10 mouse cellular contexts compared by ENCODE assay signal in the genomic region with DNA sequence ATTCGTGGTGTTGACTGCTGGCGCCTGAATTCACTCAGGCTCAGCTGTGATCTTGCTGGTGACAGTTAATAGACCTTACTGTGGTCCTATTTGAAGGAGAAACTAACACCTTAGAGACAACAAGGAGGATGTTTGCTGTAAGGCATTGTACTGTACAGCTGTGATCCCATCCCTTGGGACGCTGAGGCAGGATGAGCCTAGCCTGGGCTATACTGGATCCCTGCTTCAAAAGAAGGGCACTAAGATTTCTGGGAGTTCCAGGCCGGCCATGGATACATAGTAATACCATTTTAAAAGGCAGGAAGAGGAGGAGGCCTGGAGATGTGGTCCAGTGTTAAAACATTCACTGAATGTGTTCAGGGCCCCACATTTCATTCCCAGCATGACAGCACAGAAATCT. TPM values are rescaled to one million over a fixed set of nuclear protein-coding genes. Genes with fewer than 3 reads are reported as not detected.
DNase-seq lines count a peak whose midpoint lies in the region; ATAC-seq and TF ChIP-seq lines count a peak whose summit lies in the region.
"Had no signal": no experiment of that assay in that cellular context is flagged by ENCODE, and none has a peak within 500 bp of the region (broad histone marks: within the 10 kb centered on the region; RNA-seq: fewer than 3 reads in every experiment).

No protein-coding gene starts in this region.

- H3K4me3 ChIP-seq in kidney, embryonic 15.5 days (replicated peaks), result peak overlapping the region; percentile 87
- 0 out of 2 replicates have a peak overlapping the region, but pooled peaks have one; percentile 92 for H3K4me3 ChIP-seq in embryonic fibroblast, embryonic 13.5 days (ENCODE audit: insufficient read depth, low read length)
- H3K4me3 ChIP-seq in intestine, postnatal 0 days (ENCODE audit: low read depth, low read length), result peak overlapping the region; percentile 79; the same call in 1 of the 2 replicates
- peak overlapping the region; percentile 73 for H3K4me3 ChIP-seq in myocyte
- H3K4me3 ChIP-seq in lung, adult 2 months (replicated peaks; ENCODE audit: extremely low read depth, low read depth, low read length), result no peak overlapping the region

- WGBS in kidney, embryonic 15.5 days, result 86% methylated on average over 4 of the region's 4 CpGs
- WGBS in intestine, postnatal 0 days, result 86% methylated on average over 4 of the region's 4 CpGs
- 80% methylated on average over 4 of the region's 4 CpGs for WGBS in lung, adult 2 months

- H3K36me3 ChIP-seq in kidney, embryonic 15.5 days, result peaks cover 33% of the 10 kb centered on the region
- H3K36me3 ChIP-seq in intestine, postnatal 0 days (ENCODE audit: control insufficient read depth, insufficient read depth), result peaks cover 35% of the 10 kb centered on the region
- peaks cover 4% of the 10 kb centered on the region for H3K36me3 ChIP-seq in myocyte (ENCODE audit: control insufficient read depth, insufficient read depth)

- H3K9me3 ChIP-seq in kidney, embryonic 15.5 days (replicated peaks), result no peaks in the 10 kb centered on the region
- H3K9me3 ChIP-seq in intestine, postnatal 0 days (ENCODE audit: control insufficient read depth), result no peaks in the 10 kb centered on the region

- H3K9ac ChIP-seq in kidney, embryonic 15.5 days, result peak overlapping the region; percentile 85; the same call in 1 of the 2 replicates
- 0 out of 2 replicates have a peak overlapping the region, but pooled peaks have one; percentile 83 for H3K9ac ChIP-seq in intestine, postnatal 0 days (ENCODE audit: low read depth, low read length)

- H3K27me3 ChIP-seq in kidney, embryonic 15.5 days, result no peaks in the 10 kb centered on the region
- no peaks in the 10 kb centered on the region for H3K27me3 ChIP-seq in intestine, postnatal 0 days (replicated peaks; ENCODE audit: control insufficient read depth, insufficient read depth, low read length)
- no peaks in the 10 kb centered on the region for H3K27me3 ChIP-seq in myocyte (ENCODE audit: control insufficient read depth, insufficient read depth, insufficient read length)

- no peak overlapping the region for H3ac ChIP-seq in myocyte (ENCODE audit: control insufficient read depth, insufficient read length)

- peaks cover 23% of the 10 kb centered on the region for H3K4me1 ChIP-seq in kidney, embryonic 15.5 days
- no peaks in the 10 kb centered on the region for H3K4me1 ChIP-seq in embryonic fibroblast, embryonic 13.5 days (ENCODE audit: control insufficient read depth, insufficient read depth, low read length)
- H3K4me1 ChIP-seq in intestine, postnatal 0 days (replicated peaks; ENCODE audit: control insufficient read depth, insufficient read depth, low read length), result no peaks in the 10 kb centered on the region
- H3K4me1 ChIP-seq in lung, adult 2 months (ENCODE audit: control insufficient read depth, insufficient read depth, low read length), result peaks cover 4% of the 10 kb centered on the region

- peaks cover 31% of the 10 kb centered on the region for H3K79me2 ChIP-seq in myocyte (ENCODE audit: control insufficient read depth, insufficient read depth)

- H3K4me2 ChIP-seq in kidney, embryonic 15.5 days, result peak overlapping the region; percentile 85
- peak overlapping the region; percentile 81 for H3K4me2 ChIP-seq in intestine, postnatal 0 days (replicated peaks; ENCODE audit: low read depth)
- H3K4me2 ChIP-seq in myocyte (ENCODE audit: low read depth), result peak overlapping the region; percentile 76

- no peak for TF ChIP-seq POLR2A in embryonic fibroblast, embryonic 13.5 days (IDR thresholded peaks at IDR 0.05; ENCODE audit: low read depth, low read length)
- no peak for TF ChIP-seq POLR2A in myocyte (IDR thresholded peaks at IDR 0.05; ENCODE audit: insufficient read length, low read depth)
- no peak for TF ChIP-seq POLR2A in lung, adult 2 months (IDR thresholded peaks at IDR 0.05; ENCODE audit: borderline replicate concordance, extremely low read depth, low read depth, low read length)

- no peak for ATAC-seq in kidney, embryonic 15.5 days (replicated peaks; ENCODE audit: low FRiP score)
- ATAC-seq in intestine, postnatal 0 days, result no peak

- TF ChIP-seq CTCF in embryonic fibroblast, embryonic 13.5 days (IDR thresholded peaks at IDR 0.05; ENCODE audit: borderline replicate concordance, insufficient read depth, low read length), result no peak
- TF ChIP-seq CTCF in intestine, postnatal 0 days (IDR thresholded peaks at IDR 0.05; ENCODE audit: low read depth), result no peak
- no peak for TF ChIP-seq CTCF in lung, adult 2 months (IDR thresholded peaks at IDR 0.05; ENCODE audit: insufficient read depth, low read length)

- H3K27ac ChIP-seq in kidney, embryonic 15.5 days, result no peak overlapping the region
- no peak overlapping the region for H3K27ac ChIP-seq in embryonic fibroblast, embryonic 13.5 days (ENCODE audit: insufficient read depth, low read length)
- H3K27ac ChIP-seq in intestine, postnatal 0 days (ENCODE audit: low read depth, low read length), result no peak overlapping the region

- DNase-seq in kidney, postnatal 14 days, result no peak
- DNase-seq in left cerebral cortex, adult 8-10 months (ENCODE audit: low spot score in 2 of 2), result no peak
- no peak for DNase-seq in frontal cortex, postnatal 10 days (ENCODE audit: low spot score in 2 of 2)
- no peak for DNase-seq in lung, adult 2 months
- DNase-seq: cerebellum, postnatal 10 days; kidney, postnatal 10 days had no signal

TF ChIP-seq in myocyte, 11 proteins besides CTCF, POLR2A, EP300 and RAD21:
- TF ChIP-seq TCF3 (IDR thresholded peaks at IDR 0.05; ENCODE audit: insufficient read length, low read depth) (no peak), MAX (IDR thresholded peaks at IDR 0.05; ENCODE audit: low read depth) (no peak), SRF (IDR thresholded peaks at IDR 0.05; ENCODE audit: control insufficient read depth, insufficient read length, low read depth) (no peak), MYOG (IDR thresholded peaks at IDR 0.05; ENCODE audit: control insufficient read depth in 1 of 3, insufficient read depth in 1 of 3, insufficient read length in 2 of 3, low read depth in 2 of 3) (no peak), POLR2AphosphoS2 (IDR thresholded peaks at IDR 0.05; ENCODE audit: insufficient read length, low read depth) (no peak), USF1 (IDR thresholded peaks at IDR 0.05; ENCODE audit: low read depth) (no peak), MYOD1 (IDR thresholded peaks at IDR 0.05; ENCODE audit: control insufficient read depth in 1 of 3, insufficient read length in 2 of 3, low read depth in 2 of 3) (no peak), E2F4 (IDR thresholded peaks at IDR 0.05; ENCODE audit: insufficient read depth) (no peak), CEBPB (IDR thresholded peaks at IDR 0.05; ENCODE audit: insufficient read depth, poor library complexity, severe bottlenecking) (no peak)

RNA-seq across cellular contexts. Expression of a gene that starts 1.7 kb away (rescaled TPM):
- polyA plus RNA-seq in kidney, embryonic 15.5 days (2015; fragmentation: Nextera tagmentation; extraction: Ambion mirVana), result 376 and 387 TPM in 2 replicates
- 65.5 and 65.7 TPM in 2 replicates for polyA plus RNA-seq in embryonic fibroblast, embryonic 13.5 days (2011; ENCODE audit: insufficient read length, low read depth, missing spikeins)
- polyA plus RNA-seq in intestine, postnatal 0 days (2015; fragmentation: Nextera tagmentation; extraction: Ambion mirVana), result 584 and 605 TPM in 2 replicates
- polyA plus RNA-seq in myocyte (2012; fragmentation: generic; extraction: Trizol), result 407 TPM
- total RNA-seq in left cerebral cortex, adult 8-10 months (2022), result 100 to 1,000 TPM; 214 to 225 (median 218) TPM
- 421 and 497 TPM in 2 replicates for polyA plus RNA-seq in lung, adult 2 months (2012; rRNA removed)

RNA-seq across cellular contexts. Expression of a gene that starts 10.2 kb away (rescaled TPM):
- polyA plus RNA-seq in kidney, embryonic 15.5 days (2015; fragmentation: Nextera tagmentation; extraction: Ambion mirVana), result 34.2 and 37.0 TPM in 2 replicates
- polyA plus RNA-seq in embryonic fibroblast, embryonic 13.5 days (2011; ENCODE audit: insufficient read length, low read depth, missing spikeins), result 19.9 and 21.9 TPM in 2 replicates
- polyA plus RNA-seq in intestine, postnatal 0 days (2015; fragmentation: Nextera tagmentation; extraction: Ambion mirVana), result 30.1 and 37.2 TPM in 2 replicates
- polyA plus RNA-seq in myocyte (2012; fragmentation: generic; extraction: Trizol), result 162 TPM
- 10 to 100 TPM; 28.8 to 33.6 (median 31.1) TPM for total RNA-seq in left cerebral cortex, adult 8-10 months (2022)
- 26.4 and 29.7 TPM in 2 replicates for polyA plus RNA-seq in lung, adult 2 months (2012; rRNA removed)

RNA-seq across cellular contexts. Expression of a gene that starts 10.7 kb away (rescaled TPM):
- 56.3 and 58.5 TPM in 2 replicates for polyA plus RNA-seq in kidney, embryonic 15.5 days (2015; fragmentation: Nextera tagmentation; extraction: Ambion mirVana)
- polyA plus RNA-seq in embryonic fibroblast, embryonic 13.5 days (2011; ENCODE audit: insufficient read length, low read depth, missing spikeins), result 117 and 142 TPM in 2 replicates
- polyA plus RNA-seq in intestine, postnatal 0 days (2015; fragmentation: Nextera tagmentation; extraction: Ambion mirVana), result 26.6 and 29.0 TPM in 2 replicates
- 123 TPM for polyA plus RNA-seq in myocyte (2012; fragmentation: generic; extraction: Trizol)
- total RNA-seq in left cerebral cortex, adult 8-10 months (2022), result 10 to 100 TPM; 76.4 to 90.1 (median 83.5) TPM
- 65.9 and 68.5 TPM in 2 replicates for polyA plus RNA-seq in lung, adult 2 months (2012; rRNA removed)

RNA-seq across cellular contexts. Expression of a gene that starts 24.3 kb away (rescaled TPM):
- polyA plus RNA-seq in kidney, embryonic 15.5 days (2015; fragmentation: Nextera tagmentation; extraction: Ambion mirVana), result 74.8 and 75.5 TPM in 2 replicates
- 24.0 and 29.1 TPM in 2 replicates for polyA plus RNA-seq in embryonic fibroblast, embryonic 13.5 days (2011; ENCODE audit: insufficient read length, low read depth, missing spikeins)
- polyA plus RNA-seq in intestine, postnatal 0 days (2015; fragmentation: Nextera tagmentation; extraction: Ambion mirVana), result 21.9 and 22.5 TPM in 2 replicates
- polyA plus RNA-seq in myocyte (2012; fragmentation: generic; extraction: Trizol), result 30.7 TPM
- total RNA-seq in left cerebral cortex, adult 8-10 months (2022), result 10 to 100 TPM; 41.9 to 51.7 (median 44.1) TPM
- polyA plus RNA-seq in lung, adult 2 months (2012; rRNA removed), result 39.6 and 42.0 TPM in 2 replicates

RNA-seq across cellular contexts. Expression of a gene that starts 41.7 kb away (rescaled TPM):
- 1,002 and 1,019 TPM in 2 replicates for polyA plus RNA-seq in kidney, embryonic 15.5 days (2015; fragmentation: Nextera tagmentation; extraction: Ambion mirVana)
- 2,340 and 2,493 TPM in 2 replicates for polyA plus RNA-seq in embryonic fibroblast, embryonic 13.5 days (2011; ENCODE audit: insufficient read length, low read depth, missing spikeins)
- 708 and 727 TPM in 2 replicates for polyA plus RNA-seq in intestine, postnatal 0 days (2015; fragmentation: Nextera tagmentation; extraction: Ambion mirVana)
- polyA plus RNA-seq in myocyte (2012; fragmentation: generic; extraction: Trizol), result 4,761 TPM
- 1,000 to 10,000 TPM in 1 of 4 experiments, 100 to 1,000 TPM in 3; 922 to 1,007 (median 961) TPM for total RNA-seq in left cerebral cortex, adult 8-10 months (2022)
- 1,318 and 1,397 TPM in 2 replicates for polyA plus RNA-seq in lung, adult 2 months (2012; rRNA removed)
